Mouse (Mus musculus): ENCODE measurements around the gene Cpm. TPM values are rescaled to one million over a fixed set of nuclear protein-coding genes. Genes with fewer than 3 reads are reported as not detected.

Gene Cpm
- polyA plus RNA-seq, 2 experiments from 2014 or later: 19.3 to 23.3 TPM

- no peak for ATAC-seq
Measured at GRCm38 (mm10) chr10:117649292-117650041, 20.2 kb downstream of the Cpm start.

DNA sequence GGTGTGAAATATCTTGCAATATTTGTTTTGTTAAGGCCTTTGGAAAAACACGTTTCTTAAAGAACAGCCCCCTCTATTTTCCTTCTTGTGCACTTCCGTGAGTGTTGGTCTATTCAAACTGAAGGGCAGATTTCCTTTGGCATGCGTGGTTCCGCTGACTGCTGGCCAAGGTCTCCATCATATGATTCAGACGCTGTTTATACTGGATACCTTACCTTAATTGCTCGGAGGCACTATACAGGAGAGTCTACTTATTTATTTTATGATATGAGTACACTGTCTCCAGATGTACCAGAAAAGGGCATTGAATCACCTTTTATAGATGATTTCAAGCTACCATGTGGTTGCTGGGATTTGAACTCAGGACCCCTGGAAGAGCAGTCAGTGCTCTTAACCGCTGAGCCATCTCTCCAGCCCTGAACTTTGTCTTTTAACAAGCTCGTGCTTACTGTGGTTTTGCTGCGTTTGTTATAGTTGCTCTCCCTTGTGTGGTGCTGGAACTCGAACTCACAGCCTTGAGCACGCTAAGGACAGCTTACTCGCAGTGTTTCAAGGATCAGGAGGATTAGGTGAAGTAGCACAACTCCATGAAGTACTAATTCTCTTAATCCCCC, 20.8 kb downstream of the Cpm start:
- ATAC-seq: no peak

- no peak for ATAC-seq
Measured at GRCm38 (mm10) chr10:117650725-117651124, 21.4 kb downstream of the Cpm start.

GRCm38 (mm10) chr10:117651587-117652377, 22.5 kb downstream of the Cpm start:
- ATAC-seq: peak; percentile 48

- no peak for ATAC-seq
Measured at GRCm38 (mm10) chr10:117652378-117652774, 23.1 kb downstream of the Cpm start.

DNA sequence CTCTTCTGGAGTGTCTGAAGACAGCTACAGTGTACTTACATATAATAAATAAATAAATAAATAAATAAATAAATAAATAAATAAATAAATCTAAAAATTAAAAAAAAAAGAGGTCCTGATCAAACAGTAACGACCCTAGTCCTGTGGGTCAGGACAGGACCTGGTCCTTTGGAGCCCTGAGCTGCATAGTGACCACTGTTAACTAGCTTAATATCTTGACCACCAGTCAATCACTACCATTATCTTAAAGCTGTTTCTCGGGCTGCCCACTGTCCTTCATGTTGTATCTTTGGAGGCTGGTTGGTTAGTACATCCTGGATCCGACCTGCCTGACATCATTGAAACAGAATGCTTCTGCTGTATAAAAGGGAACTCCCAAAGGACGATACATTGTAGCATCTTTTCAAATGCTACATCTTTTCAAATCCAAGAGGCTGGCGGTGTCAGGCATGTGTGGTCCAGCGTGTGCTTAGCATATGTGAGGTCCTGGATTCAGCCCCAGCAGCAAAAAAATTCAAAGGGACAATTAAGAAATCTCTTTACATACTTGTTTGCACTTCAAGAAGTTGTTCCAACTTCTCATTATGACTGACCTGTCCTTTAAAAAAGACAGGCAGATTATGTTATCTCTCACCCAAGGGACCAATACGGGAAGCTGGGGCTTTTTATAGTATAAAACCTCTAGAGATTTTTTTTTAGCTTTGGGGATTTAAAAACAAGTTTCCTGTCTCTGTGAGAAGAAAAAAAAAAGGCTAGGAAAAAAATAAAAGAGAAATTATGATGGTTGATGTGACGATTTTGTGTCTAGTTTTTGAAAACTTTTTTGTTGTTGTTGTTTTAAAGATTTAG, 23.9 kb downstream of the Cpm start:
- ATAC-seq: no peak

DNA sequence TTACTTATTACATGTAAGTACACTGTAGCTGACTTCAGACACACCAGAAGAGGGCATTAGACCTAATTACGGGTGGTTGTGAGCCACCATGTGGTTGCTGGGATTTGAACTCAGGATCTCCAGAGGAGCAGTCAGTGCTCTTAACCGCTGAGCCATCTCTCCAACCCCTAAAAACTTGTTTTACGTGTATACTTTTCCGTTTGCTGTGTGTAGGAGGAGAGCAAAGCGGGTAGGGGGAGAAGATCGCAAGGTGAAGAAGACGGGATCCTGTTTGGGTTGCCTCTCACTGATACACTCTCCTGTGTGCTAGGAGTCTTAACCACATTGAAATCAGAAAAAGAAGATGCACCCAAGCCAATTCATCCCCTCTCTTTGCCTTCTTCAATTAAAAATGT, 24.5 kb downstream of the Cpm start:
- ATAC-seq: no peak

- no peak for ATAC-seq
Measured at GRCm38 (mm10) chr10:117654576-117655123, 25.4 kb downstream of the Cpm start.

DNA sequence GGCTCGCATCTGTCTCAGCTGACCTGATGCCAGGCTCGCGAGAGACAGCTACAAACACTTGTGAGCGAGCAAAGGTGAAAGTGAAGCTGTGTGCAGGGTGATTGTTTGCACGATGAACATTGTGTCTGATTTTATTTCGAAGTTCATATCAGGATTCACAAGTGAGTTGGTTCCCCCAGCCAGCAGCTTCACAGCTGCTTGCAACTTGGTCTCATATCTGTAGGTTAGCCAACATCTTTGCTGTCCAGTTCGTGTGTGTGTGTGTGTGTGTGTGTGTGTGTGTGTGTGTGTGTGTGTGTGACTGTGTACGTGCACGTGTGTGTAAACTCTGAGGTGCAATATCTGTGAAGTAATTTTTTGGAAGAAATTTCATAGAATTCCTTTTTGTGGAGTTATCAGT, 26.2 kb downstream of the Cpm start:
- ATAC-seq: no peak

DNA sequence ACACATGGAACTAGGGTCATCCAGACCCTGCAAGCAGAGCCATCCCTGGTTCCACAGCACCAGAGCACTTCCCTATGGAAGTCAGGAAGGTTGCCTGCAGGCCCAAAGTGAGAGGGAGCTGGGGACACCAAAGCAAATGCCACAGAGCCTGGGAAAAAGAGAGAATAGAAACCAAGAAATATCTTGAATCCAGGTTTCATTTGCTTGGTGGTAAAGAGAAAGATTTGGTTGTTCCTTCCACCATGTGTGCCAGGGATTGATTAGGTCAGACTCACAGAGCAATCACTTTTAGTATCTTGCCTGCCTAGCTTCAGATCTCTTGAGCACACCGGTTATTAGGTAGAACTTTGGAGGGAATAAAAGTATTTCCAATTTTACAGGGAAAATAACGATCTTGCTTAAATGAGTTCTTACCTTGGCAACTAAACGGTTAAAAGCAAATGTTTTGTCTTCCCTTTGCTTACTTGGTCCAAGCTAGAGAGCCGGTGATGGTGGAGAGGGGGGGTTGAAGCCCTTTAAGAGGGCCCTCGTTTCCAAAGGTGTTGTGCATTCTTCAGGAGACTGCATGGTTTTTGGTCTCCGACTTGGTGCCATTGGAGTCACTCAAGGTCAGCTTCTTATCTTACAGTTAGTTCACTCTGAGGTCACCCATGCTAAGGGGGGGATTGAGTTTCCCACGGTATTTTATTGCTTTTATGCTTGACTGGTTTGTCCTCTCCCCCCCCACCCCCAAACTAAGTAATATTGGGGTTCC, 26.8 kb downstream of the Cpm start:
- ATAC-seq: no peak

- ATAC-seq: no peak
Measured at GRCm38 (mm10) chr10:117656662-117656962, 27.3 kb downstream of the Cpm start.

DNA sequence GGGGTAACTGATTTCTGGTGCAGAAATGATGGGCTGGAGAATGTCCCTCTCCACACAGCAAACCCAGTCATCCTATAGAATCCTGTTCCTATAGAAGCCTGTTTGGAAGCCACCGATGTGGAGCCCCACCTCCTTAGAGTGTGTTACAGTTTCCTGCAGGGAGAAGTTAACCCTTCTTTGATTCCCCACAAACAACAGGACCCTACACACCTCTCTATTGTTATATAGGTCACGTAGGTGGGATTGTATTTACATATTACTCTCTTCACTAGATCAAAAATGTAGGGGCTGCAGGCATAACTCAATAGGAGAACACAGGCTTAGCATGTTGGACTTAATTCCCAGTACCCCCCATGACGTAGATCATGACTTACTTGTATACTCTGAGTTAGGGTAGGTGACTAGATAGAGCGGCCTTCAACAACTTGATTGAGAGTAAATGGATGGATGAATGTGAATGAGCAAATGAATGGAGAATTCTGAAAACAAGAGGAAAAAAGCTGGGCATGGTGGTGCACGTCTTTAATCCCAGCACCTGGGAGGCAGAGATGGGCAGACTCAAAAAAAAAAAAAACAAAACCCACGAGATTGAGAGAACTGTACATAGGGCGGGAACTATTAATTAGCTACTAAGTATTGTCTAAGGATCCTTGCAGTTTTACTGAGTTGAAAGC, 27.8 kb downstream of the Cpm start:
- no peak for ATAC-seq

GRCm38 (mm10) chr10:117657659-117658306, 28.5 kb downstream of the Cpm start:
- no peak for ATAC-seq

- no peak for ATAC-seq
Measured at GRCm38 (mm10) chr10:117658522-117659429, 29.5 kb downstream of the Cpm start.

GRCm38 (mm10) chr10:117659430-117659813, 30.1 kb downstream of the Cpm start:
- no peak for ATAC-seq

DNA sequence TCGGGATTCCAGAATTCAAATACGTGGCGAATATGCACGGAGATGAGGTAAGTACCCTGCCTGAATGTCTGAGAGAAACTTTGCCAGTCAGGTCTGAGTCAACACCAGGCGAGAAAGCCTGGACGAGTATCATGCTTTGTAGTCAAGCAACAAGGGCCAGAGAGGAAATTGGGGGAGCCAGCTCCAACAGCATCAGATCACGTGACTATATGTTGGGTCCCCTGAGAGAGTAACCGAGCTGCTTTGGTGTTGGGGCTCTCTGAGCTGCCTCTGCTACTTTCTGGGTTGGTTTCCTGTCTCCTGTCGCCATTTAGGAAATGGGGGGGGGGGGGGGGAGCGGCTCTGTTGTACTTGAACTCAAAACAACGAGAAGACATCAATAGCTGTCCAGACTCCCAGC, 30.5 kb downstream of the Cpm start:
- ATAC-seq: peak; percentile 92

- no peak for ATAC-seq
Measured at GRCm38 (mm10) chr10:117662316-117663055, 33.2 kb downstream of the Cpm start.

DNA sequence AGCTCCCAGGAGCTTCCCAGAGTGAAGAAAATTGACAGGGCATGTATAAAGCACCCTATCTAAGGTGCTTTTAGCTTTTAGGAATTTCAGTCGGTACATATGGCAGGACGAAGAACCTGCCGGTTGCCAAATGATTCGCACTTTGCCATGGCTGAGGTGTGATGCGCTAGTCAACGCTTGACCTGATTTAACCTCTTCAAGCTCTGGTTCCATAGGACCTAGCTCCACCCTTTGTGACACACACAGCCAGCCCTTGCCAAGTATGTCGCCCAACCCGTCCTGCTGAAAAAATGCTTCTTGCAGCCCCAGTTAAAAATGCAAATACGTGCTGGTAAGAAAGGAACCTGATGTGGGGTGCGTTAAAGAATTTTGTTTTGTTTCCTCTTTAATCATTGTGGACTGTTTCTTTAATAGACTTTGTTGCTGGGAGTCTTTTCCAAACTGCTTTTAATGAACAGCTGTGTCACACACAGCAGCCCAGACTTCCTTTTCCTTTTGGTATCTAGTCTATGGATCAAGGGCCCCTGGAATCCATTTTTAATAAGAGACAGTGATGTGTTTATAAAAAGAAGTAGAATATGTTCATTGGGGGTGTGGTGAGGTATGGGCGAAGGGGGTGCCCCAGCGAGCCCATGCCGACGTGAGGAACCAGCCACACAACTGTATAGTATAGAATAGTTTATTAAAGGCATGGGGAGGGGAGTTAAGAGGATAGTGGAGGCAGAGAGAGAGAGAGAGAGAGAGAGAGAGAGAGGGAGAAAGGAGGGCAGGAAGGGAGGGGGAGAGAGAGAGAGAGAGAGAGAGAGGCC, 34.0 kb downstream of the Cpm start:
- ATAC-seq: no peak
